Mouse (Mus musculus) ES-E14 (cell line): ENCODE measurements around the gene Rab40c.

ENCODE experiments used
- CHD2 ChIP-seq: IDR thresholded peaks from 2 replicates; pipeline ENCODE4 v1.6.1; 2014; ENCODE audit warnings: mild to moderate bottlenecking, low read depth, low read length, inconsistent platforms
- MAFK ChIP-seq: IDR thresholded peaks from 2 replicates; pipeline ENCODE4 v1.6.1; 2014; ENCODE audit warnings: mild to moderate bottlenecking, low read depth, low read length, inconsistent platforms; ENCODE audit not compliant: insufficient read depth
- ZNF384 ChIP-seq: IDR thresholded peaks from 2 replicates; pipeline ENCODE4 v1.6.1; 2012; ENCODE audit warnings: low read depth, low read length, inconsistent platforms

GRCm38 (mm10) chr17:25863681-25864080 lies 55.8 kb downstream of the Rab40c start:
- TF ChIP-seq ZNF384 (no peak), CHD2 (no peak), MAFK (no peak)
